ENCODE assay signal across 8 mouse cellular contexts in genomic region chrX:20617903-20618399, GRCm38 (mm10). TPM values are rescaled to one million over a fixed set of nuclear protein-coding genes. Genes with fewer than 3 reads are reported as not detected.
DNase-seq lines count a peak whose midpoint lies in the region; ATAC-seq and TF ChIP-seq lines count a peak whose summit lies in the region.

No protein-coding gene starts in this region.

- no peaks in the 10 kb centered on the region for H3K4me1 ChIP-seq in heart, embryonic 10.5 days
- H3K4me1 ChIP-seq in intestine, embryonic 15.5 days (replicated peaks), result no peaks in the 10 kb centered on the region
- H3K4me1 ChIP-seq in lung, embryonic 14.5 days (ENCODE audit: insufficient read depth), result no peaks in the 10 kb centered on the region

- H3K27me3 ChIP-seq in heart, embryonic 10.5 days (ENCODE audit: insufficient read depth, poor library complexity, severe bottlenecking), result no peaks in the 10 kb centered on the region
- no peaks in the 10 kb centered on the region for H3K27me3 ChIP-seq in intestine, embryonic 15.5 days (replicated peaks)
- H3K27me3 ChIP-seq in lung, embryonic 14.5 days (ENCODE audit: insufficient read depth, low read length), result no peaks in the 10 kb centered on the region

- WGBS in heart, embryonic 10.5 days, result 16% methylated on average over 31 of the region's 31 CpGs
- 22% methylated on average over 29 of the region's 31 CpGs for WGBS in intestine, embryonic 15.5 days
- 3% methylated on average over 28 of the region's 31 CpGs for WGBS in lung, embryonic 14.5 days

- peak; percentile 75 for DNase-seq in heart, embryonic 10.5 days (ENCODE audit: low spot score)
- no peak for DNase-seq in heart, postnatal 36 days
- peak; percentile 36 for DNase-seq in NIH3T3 (ENCODE audit: low read depth)
- peak; percentile 56 for DNase-seq in lung, embryonic 14.5 days
- DNase-seq in retina, postnatal 7 days (ENCODE audit: low read depth, low spot score), result peak; percentile 13
- no peak for DNase-seq in ovary, postnatal 10 days (ENCODE audit: low spot score)

- intact Hi-C loops in heart, postnatal 36 days (cut with DNase I), result loop anchor here (1.0 kb wide), 1 partner anchor 40 kb away; the partner anchor contains the start of gene Uba1

- H3K9ac ChIP-seq in intestine, embryonic 15.5 days, result peak overlapping the region; percentile 67
- peak overlapping the region; percentile 69 for H3K9ac ChIP-seq in lung, embryonic 14.5 days

- no peaks in the 10 kb centered on the region for H3K9me3 ChIP-seq in heart, embryonic 10.5 days
- H3K9me3 ChIP-seq in intestine, embryonic 15.5 days, result no peaks in the 10 kb centered on the region
- no peaks in the 10 kb centered on the region for H3K9me3 ChIP-seq in lung, embryonic 14.5 days (ENCODE audit: low read depth, low read length)

- H3K36me3 ChIP-seq in heart, embryonic 10.5 days, result peaks cover 23% of the 10 kb centered on the region
- H3K36me3 ChIP-seq in intestine, embryonic 15.5 days, result no peaks in the 10 kb centered on the region
- peaks cover 23% of the 10 kb centered on the region for H3K36me3 ChIP-seq in lung, embryonic 14.5 days (ENCODE audit: insufficient read depth)

- H3K4me2 ChIP-seq in intestine, embryonic 15.5 days (replicated peaks), result peak overlapping the region; percentile 53
- H3K4me2 ChIP-seq in lung, embryonic 14.5 days, result peak overlapping the region; percentile 68

- H3K4me3 ChIP-seq in heart, embryonic 10.5 days, result peak overlapping the region; percentile 70
- H3K4me3 ChIP-seq in intestine, embryonic 15.5 days (replicated peaks), result peak overlapping the region; percentile 54
- peak overlapping the region; percentile 60 for H3K4me3 ChIP-seq in lung, embryonic 14.5 days (ENCODE audit: low read depth, low read length)

- TF ChIP-seq CTCF in lung, embryonic 14.5 days (IDR thresholded peaks at IDR 0.05; ENCODE audit: low read depth), result no peak

- H3K27ac ChIP-seq in heart, embryonic 10.5 days, result peak overlapping the region; percentile 90
- peak overlapping the region; percentile 82 for H3K27ac ChIP-seq in intestine, embryonic 15.5 days
- H3K27ac ChIP-seq in lung, embryonic 14.5 days (ENCODE audit: low read depth), result peak overlapping the region; percentile 83

- ATAC-seq in erythroid progenitor cell, adult 5-6 weeks (replicated peaks; ENCODE audit: low FRiP score, poor library complexity, severe bottlenecking), result peak; percentile 25; the same call in 1 of the 2 replicates
- peak; percentile 37 for ATAC-seq in intestine, embryonic 15.5 days
- peak; percentile 35 for ATAC-seq in lung, embryonic 14.5 days (ENCODE audit: insufficient read depth)

RNA-seq across cellular contexts. Expression of gene Ndufb11, which starts 0.5 kb away (rescaled TPM):
- 238 and 280 TPM in 2 replicates for polyA plus RNA-seq in heart, embryonic 10.5 days (2016; fragmentation: Nextera tagmentation; extraction: Ambion mirVana)
- total RNA-seq in heart, postnatal 36 days (2021), result 100 to 1,000 TPM; 685 to 742 TPM
- total RNA-seq in erythroid progenitor cell, adult 5-6 weeks (2015; ENCODE audit: low replicate concordance), result 87.2 and 95.9 TPM in 2 replicates
- total RNA-seq in erythroid progenitor cell, adult 5-6 weeks (2017; ENCODE audit: low replicate concordance), result 30.8 and 55.7 TPM in 2 replicates
- polyA plus RNA-seq in intestine, embryonic 15.5 days (2015; fragmentation: Nextera tagmentation; extraction: Ambion mirVana), result 251 and 275 TPM in 2 replicates
- 243 and 245 TPM in 2 replicates for polyA plus RNA-seq in lung, embryonic 14.5 days (2014; fragmentation: Nextera tagmentation; extraction: Ambion mirVana)

RNA-seq across cellular contexts. Expression of gene Rbm10, which starts 0.6 kb away (rescaled TPM):
- 57.6 and 68.5 TPM in 2 replicates for polyA plus RNA-seq in heart, embryonic 10.5 days (2016; fragmentation: Nextera tagmentation; extraction: Ambion mirVana)
- 10 to 100 TPM; 19.5 to 20.1 TPM for total RNA-seq in heart, postnatal 36 days (2021)
- total RNA-seq in erythroid progenitor cell, adult 5-6 weeks (2015; ENCODE audit: low replicate concordance), result 28.5 and 33.5 TPM in 2 replicates
- total RNA-seq in erythroid progenitor cell, adult 5-6 weeks (2017; ENCODE audit: low replicate concordance), result 38.0 and 51.6 TPM in 2 replicates
- 52.7 and 57.8 TPM in 2 replicates for polyA plus RNA-seq in intestine, embryonic 15.5 days (2015; fragmentation: Nextera tagmentation; extraction: Ambion mirVana)
- polyA plus RNA-seq in lung, embryonic 14.5 days (2014; fragmentation: Nextera tagmentation; extraction: Ambion mirVana), result 69.8 and 75.1 TPM in 2 replicates

RNA-seq across cellular contexts. Expression of gene Uba1, which starts 40.2 kb away (rescaled TPM):
- polyA plus RNA-seq in heart, embryonic 10.5 days (2016; fragmentation: Nextera tagmentation; extraction: Ambion mirVana), result 202 and 218 TPM in 2 replicates
- total RNA-seq in heart, postnatal 36 days (2021), result 100 to 1,000 TPM; 220 to 228 TPM
- 59.9 and 60.9 TPM in 2 replicates for total RNA-seq in erythroid progenitor cell, adult 5-6 weeks (2015; ENCODE audit: low replicate concordance)
- total RNA-seq in erythroid progenitor cell, adult 5-6 weeks (2017; ENCODE audit: low replicate concordance), result 62.3 and 63.2 TPM in 2 replicates
- 176 and 185 TPM in 2 replicates for polyA plus RNA-seq in intestine, embryonic 15.5 days (2015; fragmentation: Nextera tagmentation; extraction: Ambion mirVana)
- polyA plus RNA-seq in lung, embryonic 14.5 days (2014; fragmentation: Nextera tagmentation; extraction: Ambion mirVana), result 200 and 202 TPM in 2 replicates

Comparison
In these comparisons a context has a peak if more than half of its experiments do, and no peak if none do; other contexts are left out.
1. DNase-seq: peak in heart, embryonic 10.5 days (single experiment), NIH3T3 (single experiment), lung, embryonic 14.5 days (single experiment) and retina, postnatal 7 days (single experiment); none in heart, postnatal 36 days (0 of 2) and ovary, postnatal 10 days (single experiment).
2. Peak in every context shown above with its lines, with median percentiles within 50 percentile points of each other: H3K27ac ChIP-seq, H3K4me3 ChIP-seq and ATAC-seq.